Mouse (Mus musculus): ENCODE measurements at regions not wholly inside any gene's neighbourhood (a gene's known extent, or its start where the extent isn't known, plus 50 kb on each side); places are given as distances from the start of the nearest gene placed in this dataset.
A peak's percentile ranks its signal among the peaks of the same experiment; 100 is the strongest.
"Not testable (repeated sequence)": the region's sequence is repeated elsewhere in the genome, so short reads cannot be mapped to it uniquely, and the experiment has no call there.

DNA sequence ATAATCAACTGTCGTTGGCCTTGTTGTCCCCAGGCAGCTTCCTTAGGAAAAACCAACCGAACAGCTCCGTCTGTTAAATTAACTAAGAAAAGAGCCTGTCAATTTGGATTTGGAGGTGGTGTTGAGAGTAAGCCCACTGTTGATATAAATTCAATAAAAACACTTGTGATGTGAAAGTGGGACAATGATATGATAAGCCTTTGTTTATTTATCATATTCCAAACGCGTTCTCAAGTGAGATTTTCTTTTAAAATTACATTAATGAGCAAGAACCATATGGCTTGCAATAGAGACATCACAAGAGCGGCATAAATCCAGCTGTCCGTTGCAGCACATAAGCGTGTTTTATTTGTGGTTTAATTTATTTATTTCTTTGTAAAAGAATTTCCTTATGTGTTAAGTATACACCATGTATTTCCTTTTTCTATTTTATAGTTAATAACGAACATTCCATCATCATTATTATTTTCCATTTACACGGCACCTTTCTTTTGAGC lies 307.5 kb upstream of the Cwc22 start:
- no peak overlapping the region for H3K27ac ChIP-seq (ENCODE audit: low read depth)
- H3K4me1 ChIP-seq (ENCODE audit: insufficient read depth), result no peaks in the 10 kb centered on the region
- H3K9ac ChIP-seq, result no peak overlapping the region
- no peak overlapping the region for H3K4me3 ChIP-seq (ENCODE audit: low read depth, low read length)
- H3K9me3 ChIP-seq (ENCODE audit: low read depth, low read length), result no peaks in the 10 kb centered on the region
- H3K27me3 ChIP-seq (ENCODE audit: insufficient read depth, low read length), result no peaks in the 10 kb centered on the region
- no peak for TF ChIP-seq CTCF (IDR thresholded peaks at IDR 0.05; ENCODE audit: low read depth)
- WGBS, result 58% methylated on average over 10 of the region's 10 CpGs
- H3K36me3 ChIP-seq (ENCODE audit: insufficient read depth), result no peaks in the 10 kb centered on the region
- H3K4me2 ChIP-seq, result no peak overlapping the region
- DNase-seq (no peak), ATAC-seq (ENCODE audit: insufficient read depth) (no peak)

DNA sequence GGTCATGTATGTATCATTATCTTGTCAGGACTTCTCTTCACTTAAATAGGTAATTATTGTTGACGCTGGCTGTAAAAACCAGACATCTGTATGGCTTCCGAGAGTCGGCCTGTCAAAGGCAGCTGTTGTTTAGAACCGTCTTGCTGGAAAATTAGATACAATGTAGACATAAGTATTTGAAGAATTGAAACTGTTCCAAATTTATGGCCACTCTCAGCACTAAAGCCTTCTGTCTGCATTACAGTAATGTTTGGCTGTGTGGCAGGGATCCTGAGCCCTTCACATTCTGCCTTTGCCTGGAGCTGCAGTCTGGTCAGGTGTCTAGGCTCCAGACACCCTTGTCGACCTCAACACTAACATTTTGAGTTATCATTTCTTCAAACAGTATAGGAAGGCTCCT lies 300.2 kb upstream of the Cwc22 start:
- H3K4me3 ChIP-seq (ENCODE audit: low read depth, low read length), result no peak overlapping the region
- no peaks in the 10 kb centered on the region for H3K36me3 ChIP-seq (ENCODE audit: insufficient read depth)
- ATAC-seq (ENCODE audit: insufficient read depth) (peak; percentile 66), DNase-seq (peak; percentile 71)
- H3K27me3 ChIP-seq (ENCODE audit: insufficient read depth, low read length), result no peaks in the 10 kb centered on the region
- TF ChIP-seq CTCF (IDR thresholded peaks at IDR 0.05; ENCODE audit: low read depth), result no peak
- no peak overlapping the region for H3K4me2 ChIP-seq
- 40% methylated on average over 5 of the region's 5 CpGs for WGBS
- peak overlapping the region; percentile 46 for H3K27ac ChIP-seq (ENCODE audit: low read depth)
- H3K4me1 ChIP-seq (ENCODE audit: insufficient read depth), result peaks cover 2% of the 10 kb centered on the region; the same call in 1 of the 2 replicates
- H3K9me3 ChIP-seq (ENCODE audit: low read depth, low read length), result no peaks in the 10 kb centered on the region
- no peak overlapping the region for H3K9ac ChIP-seq

DNA sequence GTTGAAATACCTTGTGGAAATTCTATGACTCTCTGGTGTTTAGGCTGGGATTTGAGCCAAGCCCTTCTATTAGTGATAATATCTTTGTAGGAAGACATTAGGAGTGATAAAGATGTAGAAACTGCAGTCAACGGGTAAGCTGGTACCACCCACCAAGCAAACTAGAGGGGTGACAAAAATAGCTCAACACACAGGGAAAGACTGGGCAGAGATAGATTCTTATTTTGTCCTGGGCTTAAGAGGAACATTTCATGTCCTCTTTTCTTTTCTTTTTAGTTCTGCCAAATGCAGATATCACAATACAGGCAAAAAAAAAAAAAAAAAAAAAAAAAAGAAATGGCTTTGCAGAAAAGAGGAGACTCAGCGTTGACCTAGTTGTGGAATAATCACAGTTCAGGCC lies 294.1 kb upstream of the Cwc22 start:
- DNase-seq, result peak; percentile 22
- WGBS, result 26% methylated on average over 2 of the region's 2 CpGs

DNA sequence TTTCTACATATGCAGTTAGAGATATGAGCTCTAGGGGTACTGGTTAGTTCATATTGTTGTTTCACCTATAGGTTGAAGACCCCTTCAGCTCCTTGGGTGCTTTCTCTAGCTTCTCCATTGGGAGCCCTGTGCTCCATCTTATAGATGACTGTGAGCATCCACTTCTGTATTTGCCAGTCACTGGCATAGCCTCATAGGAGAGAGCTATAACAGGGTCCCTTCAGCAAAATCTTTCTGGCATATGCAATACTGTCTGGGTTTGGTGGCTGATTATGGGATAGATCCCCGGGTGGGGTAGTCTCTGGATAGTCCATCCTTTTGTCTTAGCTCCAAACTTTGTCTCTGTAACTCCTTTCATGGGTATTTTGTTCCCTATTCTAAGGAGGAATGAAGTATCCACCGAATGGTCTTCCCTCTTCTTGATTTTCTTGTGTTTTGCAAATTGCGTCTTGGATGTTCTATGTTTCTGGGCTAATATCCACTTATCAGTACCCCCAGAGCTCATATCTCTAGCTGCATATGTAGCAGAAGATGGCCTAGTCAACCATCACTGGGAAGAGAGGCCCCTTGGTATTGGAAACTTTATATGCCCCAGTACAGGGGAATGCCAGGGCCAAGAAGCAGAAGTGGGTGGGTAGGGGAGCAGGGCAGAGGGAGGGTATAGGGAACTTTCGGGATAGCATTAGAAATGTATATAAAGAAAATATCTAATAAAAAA lies 279.4 kb upstream of the Cwc22 start:
- H3K4me1 ChIP-seq (ENCODE audit: insufficient read depth); H3K27ac ChIP-seq (ENCODE audit: low read depth); H3K9me3 ChIP-seq (ENCODE audit: low read depth, low read length); DNase-seq; ATAC-seq (ENCODE audit: insufficient read depth); H3K4me3 ChIP-seq (ENCODE audit: low read depth, low read length); H3K27me3 ChIP-seq (ENCODE audit: insufficient read depth, low read length); H3K36me3 ChIP-seq (ENCODE audit: insufficient read depth); H3K9ac ChIP-seq; H3K4me2 ChIP-seq: not testable (repeated sequence)
- 89% methylated on average over 4 of the region's 4 CpGs for WGBS

More for the DNA sequence above, 294.1 kb upstream of the Cwc22 start:
- Histone ChIP-seq H3K9me3 (ENCODE audit: low read depth, low read length) (no peaks in the 10 kb centered on the region), H3K4me2 (no peak overlapping the region), H3K4me1 (ENCODE audit: insufficient read depth) (no peaks in the 10 kb centered on the region), H3K36me3 (ENCODE audit: insufficient read depth) (no peaks in the 10 kb centered on the region), H3K9ac (no peak overlapping the region), H3K4me3 (ENCODE audit: low read depth, low read length) (no peak overlapping the region), H3K27me3 (ENCODE audit: insufficient read depth, low read length) (no peaks in the 10 kb centered on the region), H3K27ac (ENCODE audit: low read depth) (no peak overlapping the region)
- no peak for TF ChIP-seq CTCF (IDR thresholded peaks at IDR 0.05; ENCODE audit: low read depth)
- ATAC-seq (ENCODE audit: insufficient read depth), result no peak

DNA sequence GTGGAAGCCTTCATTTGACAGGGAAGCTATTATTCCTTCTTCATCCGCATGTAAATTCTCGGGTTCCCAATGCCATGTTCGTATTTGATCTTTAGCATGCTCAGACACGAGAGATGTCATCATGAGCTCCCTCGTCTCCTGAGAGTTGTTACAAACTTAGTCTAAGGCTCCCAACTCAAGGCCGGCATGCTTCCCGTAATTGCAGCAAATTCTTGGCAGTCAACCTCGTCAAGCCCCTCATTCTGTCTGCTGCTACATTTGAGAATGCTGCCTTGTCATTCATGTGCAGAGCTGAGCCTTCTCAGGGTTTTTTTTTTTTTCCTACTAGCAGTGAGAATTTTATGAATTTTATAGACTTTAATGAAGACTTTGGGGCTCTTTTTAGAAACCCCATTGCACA lies 268.3 kb upstream of the Cwc22 start:
- Histone ChIP-seq H3K9me3 (ENCODE audit: low read depth, low read length) (no peaks in the 10 kb centered on the region), H3K4me2 (no peak overlapping the region), H3K4me1 (ENCODE audit: insufficient read depth) (no peaks in the 10 kb centered on the region), H3K27me3 (ENCODE audit: insufficient read depth, low read length) (no peaks in the 10 kb centered on the region), H3K27ac (ENCODE audit: low read depth) (no peak overlapping the region), H3K4me3 (ENCODE audit: low read depth, low read length) (no peak overlapping the region), H3K9ac (no peak overlapping the region), H3K36me3 (ENCODE audit: insufficient read depth) (no peaks in the 10 kb centered on the region)
- DNase-seq (peak; percentile 14), ATAC-seq (ENCODE audit: insufficient read depth) (no peak)
- 62% methylated on average over 8 of the region's 8 CpGs for WGBS
- no peak for TF ChIP-seq CTCF (IDR thresholded peaks at IDR 0.05; ENCODE audit: low read depth)

DNA sequence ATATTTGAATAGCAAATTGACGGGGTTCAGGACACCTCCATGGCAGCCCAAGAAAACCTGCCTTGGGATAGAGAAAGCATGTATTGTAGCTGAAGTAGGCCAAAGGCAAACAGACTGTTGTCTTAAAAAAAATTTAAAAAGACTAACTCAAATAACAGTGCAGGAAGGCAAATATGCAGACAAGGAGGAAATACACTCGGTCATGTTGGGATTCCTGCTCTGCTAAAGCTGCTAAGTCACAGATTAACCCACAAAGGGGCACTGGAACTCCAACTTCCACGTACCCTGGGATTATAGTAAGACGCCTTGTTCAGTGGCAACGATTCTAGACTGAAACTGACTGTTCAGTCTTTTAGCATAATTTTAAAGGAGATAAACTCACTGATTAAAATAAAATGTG lies 258.9 kb upstream of the Cwc22 start:
- Histone ChIP-seq H3K4me3 (ENCODE audit: low read depth, low read length) (no peak overlapping the region), H3K4me1 (ENCODE audit: insufficient read depth) (no peaks in the 10 kb centered on the region), H3K9me3 (ENCODE audit: low read depth, low read length) (no peaks in the 10 kb centered on the region), H3K27ac (ENCODE audit: low read depth) (no peak overlapping the region), H3K9ac (no peak overlapping the region), H3K4me2 (no peak overlapping the region), H3K36me3 (ENCODE audit: insufficient read depth) (no peaks in the 10 kb centered on the region), H3K27me3 (ENCODE audit: insufficient read depth, low read length) (no peaks in the 10 kb centered on the region)
- peak; percentile 65 for DNase-seq
- 45% methylated on average over 5 of the region's 5 CpGs for WGBS
- peak; percentile 79 for ATAC-seq (ENCODE audit: insufficient read depth)
- 0 out of 2 replicates have a peak, but pooled peaks have one; percentile 23 for TF ChIP-seq CTCF (IDR thresholded peaks at IDR 0.05; ENCODE audit: low read depth)

DNA sequence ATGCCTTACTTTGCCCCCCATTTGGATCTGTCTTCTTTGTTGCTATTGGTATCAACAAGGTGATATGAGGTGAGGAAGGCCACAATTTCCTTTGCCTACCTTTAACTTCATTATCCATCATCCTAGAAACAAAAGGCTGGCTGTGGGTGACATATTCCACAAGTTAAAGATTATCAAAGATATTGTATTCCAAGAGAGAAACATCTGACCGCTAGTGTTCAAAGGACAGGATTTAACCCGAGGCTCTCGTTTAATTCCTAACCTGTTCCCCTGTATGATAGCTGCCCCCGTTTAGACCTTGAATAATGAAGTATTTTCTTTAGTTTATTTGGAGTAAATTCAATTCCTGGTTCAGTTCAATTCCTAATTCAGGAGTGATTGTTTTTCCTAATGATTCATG lies 249.8 kb upstream of the Cwc22 start:
- WGBS, result 80% methylated on average over 4 of the region's 4 CpGs
- ATAC-seq (ENCODE audit: insufficient read depth), result no peak

More for the DNA sequence above, 249.8 kb upstream of the Cwc22 start:
- Histone ChIP-seq H3K27ac (ENCODE audit: low read depth) (no peak overlapping the region), H3K36me3 (ENCODE audit: insufficient read depth) (no peaks in the 10 kb centered on the region), H3K4me3 (ENCODE audit: low read depth, low read length) (no peak overlapping the region), H3K27me3 (ENCODE audit: insufficient read depth, low read length) (no peaks in the 10 kb centered on the region), H3K9me3 (ENCODE audit: low read depth, low read length) (no peaks in the 10 kb centered on the region), H3K4me2 (no peak overlapping the region), H3K4me1 (ENCODE audit: insufficient read depth) (no peaks in the 10 kb centered on the region), H3K9ac (no peak overlapping the region)
- DNase-seq, result no peak
- no peak for TF ChIP-seq CTCF (IDR thresholded peaks at IDR 0.05; ENCODE audit: low read depth)
